27 mouse cellular contexts compared by ENCODE assay signal in genomic region chr10:98686370-98686769, GRCm38 (mm10).
"Had no signal": no experiment of that assay in that cellular context is flagged by ENCODE, and none has a peak within 500 bp of the region (broad histone marks: within the 10 kb centered on the region; RNA-seq: fewer than 3 reads in every experiment).

No protein-coding gene starts in this region.

- H3K4me3 ChIP-seq: embryonic facial prominence, embryonic 10.5 days; embryonic facial prominence, embryonic 12.5 days; embryonic facial prominence, embryonic 13.5 days; embryonic facial prominence, embryonic 15.5 days; erythroblast, embryonic 14.5 days; forebrain, embryonic 10.5 days; forebrain, embryonic 12.5 days; forebrain, embryonic 13.5 days; forebrain, embryonic 15.5 days; heart, adult 2 months had no signal

- H3K4me2 ChIP-seq: embryonic facial prominence, embryonic 12.5 days; embryonic facial prominence, embryonic 13.5 days; embryonic facial prominence, embryonic 15.5 days; forebrain, embryonic 12.5 days; forebrain, embryonic 13.5 days; forebrain, embryonic 15.5 days had no signal

- ATAC-seq: forebrain, embryonic 13.5 days; forebrain, embryonic 14.5 days; forebrain, embryonic 15.5 days; forebrain, embryonic 16.5 days; forebrain, postnatal 0 days had no signal

- H3K27me3 ChIP-seq: embryonic facial prominence, embryonic 12.5 days; embryonic facial prominence, embryonic 13.5 days; embryonic facial prominence, embryonic 15.5 days; forebrain, embryonic 12.5 days; forebrain, embryonic 13.5 days; forebrain, embryonic 15.5 days had no signal

- DNase-seq: cerebellum, adult 2 months; cerebellum, adult 8-10 months; cerebellum, adult 9-10 months; cerebellum, adult 9-11 months; cerebellum, postnatal 10 days; cerebellum, postnatal 14 days; cerebellum, postnatal 25 days; cerebellum, postnatal 36 days; embryo, embryonic 11 days; forebrain, postnatal 0 days; gastrocnemius, postnatal 10 days; gastrocnemius, postnatal 14 days; gastrocnemius, postnatal 36 days; heart, adult 11 months; heart, adult 18-20 months; heart, adult 2 months had no signal

- H3K9me3 ChIP-seq: embryonic facial prominence, embryonic 10.5 days; embryonic facial prominence, embryonic 12.5 days; embryonic facial prominence, embryonic 13.5 days; embryonic facial prominence, embryonic 15.5 days; forebrain, embryonic 10.5 days; forebrain, embryonic 12.5 days; forebrain, embryonic 13.5 days; forebrain, embryonic 15.5 days had no signal

- H3K36me3 ChIP-seq: embryonic facial prominence, embryonic 10.5 days; embryonic facial prominence, embryonic 12.5 days; embryonic facial prominence, embryonic 13.5 days; embryonic facial prominence, embryonic 15.5 days; forebrain, embryonic 10.5 days; forebrain, embryonic 12.5 days; forebrain, embryonic 15.5 days had no signal

- H3K4me1 ChIP-seq: embryonic facial prominence, embryonic 12.5 days; forebrain, embryonic 12.5 days; forebrain, embryonic 13.5 days; forebrain, embryonic 15.5 days had no signal

- H3K27ac ChIP-seq: embryonic facial prominence, embryonic 10.5 days; embryonic facial prominence, embryonic 12.5 days; embryonic facial prominence, embryonic 13.5 days; embryonic facial prominence, embryonic 15.5 days; forebrain, embryonic 10.5 days; forebrain, embryonic 12.5 days; forebrain, embryonic 13.5 days; forebrain, embryonic 15.5 days; heart, adult 2 months had no signal

- H3K9ac ChIP-seq: embryonic facial prominence, embryonic 12.5 days; embryonic facial prominence, embryonic 13.5 days; embryonic facial prominence, embryonic 15.5 days; forebrain, embryonic 12.5 days; forebrain, embryonic 13.5 days; forebrain, embryonic 15.5 days; forebrain, postnatal 0 days had no signal
